Mouse (Mus musculus) neural tube, postnatal 0 days (tissue): Measurements from ENCODE around the gene Olfr467. TPM values are rescaled to one million over a fixed set of nuclear protein-coding genes. Genes with fewer than 3 reads are reported as not detected.

Experiments
- polyA plus RNA-seq: library from polyadenylated mRNA; unstranded; fragments of >200 nt; fragmentation: Nextera tagmentation; extraction: Ambion mirVana; gene quantifications from 2 replicates; pipeline ENCODE4 v1.2.1, GENCODE M21; 2015

The Olfr467 gene
- polyA plus RNA-seq = not detected in 2 replicates

DNA sequence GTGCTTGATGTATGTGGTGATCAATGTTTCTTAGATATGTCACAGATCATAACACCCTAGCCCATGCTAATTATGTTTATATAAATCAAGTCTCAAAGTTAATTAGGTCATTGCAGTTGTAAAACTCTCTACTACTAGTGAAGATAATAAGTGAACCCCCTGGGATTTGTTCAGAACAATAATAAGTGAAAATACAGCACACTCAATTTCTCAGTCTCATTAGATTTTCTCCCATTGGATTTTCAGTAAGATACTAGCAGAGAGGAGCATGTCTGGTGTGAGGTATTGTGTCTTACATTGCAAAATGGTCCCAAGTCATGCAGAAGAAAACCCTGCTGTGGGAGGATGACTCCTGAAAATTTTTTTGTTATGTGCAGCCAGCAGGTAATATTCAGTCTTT lies at the start of gene Olfr467:
Olfr467 (plus strand) TSS at position 301 of the 400 bp plus-strand sequence.

DNA sequence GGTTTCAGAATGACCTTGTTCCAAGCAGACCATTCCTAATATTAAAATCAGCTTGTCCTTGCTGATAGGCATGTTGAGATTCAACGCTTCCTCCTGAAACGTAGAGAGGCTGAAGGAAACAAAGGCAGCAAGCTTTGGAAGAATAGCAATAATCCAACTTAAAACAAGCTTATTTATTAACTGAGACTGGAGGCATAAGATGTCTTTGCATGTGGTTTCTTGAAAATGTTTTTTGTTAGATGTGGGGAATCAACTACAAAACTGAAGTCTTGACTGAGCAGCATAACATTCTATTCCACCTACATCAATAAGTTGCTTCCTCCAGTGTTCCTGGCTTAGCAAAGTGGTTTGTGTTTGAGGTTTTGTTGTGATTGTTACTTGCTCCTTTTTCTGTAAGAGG lies 11.0 kb upstream of the Olfr467 start, which contains the start of gene Ovch2:
Ovch2 (minus strand) TSS at position 101 of the 400 bp plus-strand sequence.

DNA sequence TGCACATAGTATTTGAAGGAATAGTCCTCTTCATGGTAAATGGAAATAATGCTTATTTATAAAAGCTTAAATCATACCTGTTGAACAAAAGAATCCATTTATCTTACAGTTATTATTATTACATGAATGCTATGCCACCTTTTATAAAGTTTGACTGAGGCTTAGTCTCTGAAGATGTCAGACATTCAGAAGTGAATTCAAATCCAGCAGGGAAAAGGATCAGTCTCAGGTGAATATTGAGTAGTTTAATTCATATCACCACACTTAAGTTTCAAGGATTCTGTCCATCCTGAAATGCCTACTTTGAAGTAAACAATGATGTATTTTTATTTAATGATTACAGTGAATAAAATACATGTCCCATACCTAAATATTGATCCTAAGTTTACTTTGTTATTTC lies 13.4 kb downstream of the Olfr467 start, which contains the start of gene Olfr469:
Olfr469 (minus strand) TSS at position 101 of the 400 bp plus-strand sequence.

DNA sequence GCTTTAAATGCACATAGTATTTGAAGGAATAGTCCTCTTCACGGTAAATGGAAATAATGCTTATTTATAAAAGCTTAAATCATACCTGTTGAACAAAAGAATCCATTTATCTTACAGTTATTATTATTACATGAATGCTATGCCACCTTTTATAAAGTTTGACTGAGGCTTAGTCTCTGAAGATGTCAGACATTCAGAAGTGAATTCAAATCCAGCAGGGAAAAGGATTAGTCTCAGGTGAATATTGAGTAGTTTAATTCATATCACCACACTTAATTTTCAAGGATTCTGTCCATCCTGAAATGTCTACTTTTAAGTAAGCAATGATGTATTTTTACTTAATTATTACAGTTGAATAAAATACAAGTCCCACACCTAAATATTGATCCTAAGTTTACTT lies 35.3 kb downstream of the Olfr467 start, which contains the start of gene Olfr470:
Olfr470 (minus strand) TSS at position 101 of the 400 bp plus-strand sequence.

Other genes starting within 250 kb of the Olfr467 start
- gene Olfml1, start 244.8 kb upstream of the Olfr467 start, polyA plus RNA-seq = 3.8 and 5.7 TPM in 2 replicates
- gene Ppfibp2, start 217.1 kb upstream of the Olfr467 start, polyA plus RNA-seq = 3.3 and 3.5 TPM in 2 replicates
- gene 5330417H12Rik, start 187.1 kb upstream of the Olfr467 start, polyA plus RNA-seq = not detected in 2 replicates
- 0.22 and 0.46 TPM in 2 replicates for gene Cyb5r2, start 54.2 kb upstream of the Olfr467 start, polyA plus RNA-seq
- not detected in 2 replicates for gene Ovch2, start 11.1 kb upstream of the Olfr467 start, polyA plus RNA-seq
- gene Olfr469, start 13.3 kb downstream of the Olfr467 start, polyA plus RNA-seq = not detected in 2 replicates
- gene Olfr470, start 35.2 kb downstream of the Olfr467 start, polyA plus RNA-seq = not detected in 2 replicates
- gene Olfr472, start 85.6 kb downstream of the Olfr467 start, polyA plus RNA-seq = not detected in 2 replicates
- not detected in 2 replicates for gene Olfr473, start 118.2 kb downstream of the Olfr467 start, polyA plus RNA-seq
- not detected in 2 replicates for gene Olfr474, start 142.4 kb downstream of the Olfr467 start, polyA plus RNA-seq
- gene Olfr476, start 152.5 kb downstream of the Olfr467 start, polyA plus RNA-seq = not detected in 2 replicates
- gene Olfr477, start 174.4 kb downstream of the Olfr467 start, polyA plus RNA-seq = not detected in 2 replicates
- not detected in 2 replicates for gene Olfr478, start 221.7 kb downstream of the Olfr467 start, polyA plus RNA-seq
- not detected in 2 replicates for gene Olfr479, start 238.4 kb downstream of the Olfr467 start, polyA plus RNA-seq